Mouse (Mus musculus) liver, embryonic 14.5 days (tissue): ENCODE data around the gene Mstn. TPM values are rescaled to one million over a fixed set of nuclear protein-coding genes. Genes with fewer than 3 reads are reported as not detected.

Experiments
- ATAC-seq: fragments of 200-750 bp; cut with Nextera tagmentation; 2 replicates; pipeline ENCODE4 v1.8.0; 2017; ENCODE audit warnings: moderate number of reproducible peaks, mild to moderate bottlenecking, moderate library complexity; ENCODE audit not compliant: insufficient read depth
- DNase-seq, 3 experiments: peaks; one replicate each; pipeline ENCODE4 v3.0.0-alpha.2; 2012 to 2013; ENCODE audit warnings: low read depth in 3 of 3, low spot score in 3 of 3
- H3K27ac ChIP-seq: fragments of 300-500 bp; sonication (generic); 2 replicates; pipeline ENCODE4 v1.5.1; 2014; ENCODE audit warnings: moderate library complexity, mild to moderate bottlenecking, control low read depth, inconsistent platforms
- H3K27me3 ChIP-seq: fragments of 300-500 bp; sonication (generic); 2 replicates; pipeline ENCODE4 v1.6.1; 2014; ENCODE audit warnings: mild to moderate bottlenecking, low read length, moderate library complexity; ENCODE audit not compliant: control insufficient read depth, insufficient read depth
- H3K36me3 ChIP-seq: fragments of 300-500 bp; sonication (generic); replicated peaks from 2 replicates; pipeline ENCODE4 v1.6.1; 2014; ENCODE audit warnings: low read depth; ENCODE audit not compliant: control insufficient read depth, insufficient read depth
- H3K4me1 ChIP-seq, 2 experiments: fragments of 200-500 bp in 1 of 2; fragments of 300-500 bp in 1 of 2; sonication (generic) in 1 of 2; replicated peaks; 2 replicates each; pipeline ENCODE4 v1.6.1; 2012 to 2014; ENCODE audit warnings: antibody characterized with exemption in 1 of 2, inconsistent platforms in 1 of 2, low read length in 1 of 2; ENCODE audit not compliant: control insufficient read depth in 2 of 2, insufficient read depth in 2 of 2
- H3K4me2 ChIP-seq: fragments of 300-500 bp; sonication (generic); 2 replicates; pipeline ENCODE4 v1.6.1; 2014; ENCODE audit warnings: low read depth, mild to moderate bottlenecking, control low read depth, moderate library complexity
- H3K4me3 ChIP-seq, 2 experiments: fragments of 200-500 bp in 1 of 2; fragments of 300-500 bp in 1 of 2; sonication (generic) in 1 of 2; 2 replicates each; pipeline ENCODE4 v1.5.1; 2012 to 2014; ENCODE audit warnings: low read depth in 2 of 2, low read length in 2 of 2, mild to moderate bottlenecking in 2 of 2, control low read depth in 1 of 2, inconsistent platforms in 1 of 2, moderate library complexity in 1 of 2; ENCODE audit not compliant: insufficient read depth in 1 of 2
- H3K9ac ChIP-seq: fragments of 300-500 bp; sonication (generic); replicated peaks from 2 replicates; pipeline ENCODE4 v1.6.1; 2014; ENCODE audit warnings: mild to moderate bottlenecking, control low read depth, moderate library complexity
- H3K9me3 ChIP-seq: fragments of 300-500 bp; sonication (generic); 2 replicates; pipeline ENCODE4 v1.6.1; 2016; ENCODE audit warnings: low read length, mixed read lengths; ENCODE audit not compliant: control insufficient read depth
- CTCF ChIP-seq: IDR thresholded peaks from 2 replicates; pipeline ENCODE4 v1.5.1; 2016; ENCODE audit warnings: antibody characterized with exemption, low read depth, control low read depth
- EP300 ChIP-seq: IDR thresholded peaks from 2 replicates; pipeline ENCODE4 v1.6.1; 2016; ENCODE audit warnings: antibody characterized with exemption, low read depth
- WGBS: fragments of 180-500 bp; shearing (Covaris S2); extraction: QIAGEN DNeasy Blood & Tissue Kit; methylation state at CpG from one replicate; pipeline ENCODE4 v1.1.7; 2014; ENCODE audit not compliant: insufficient replicate concordance; 5-methylcytosine and 5-hydroxymethylcytosine counted together
- polyA plus RNA-seq, 2 experiments: library from polyadenylated mRNA; depleted of rRNA in 1 of 2; stranded (reverse) in 1 of 2; unstranded in 1 of 2; fragments of >200 nt; fragmentation: Nextera tagmentation in 1 of 2; extraction: Ambion mirVana in 1 of 2; gene quantifications; 2 replicates each; pipeline versions ENCODE4 v1.2.1 to v1.2.3; 2012 to 2014

The Mstn gene
- polyA plus RNA-seq, 2 experiments = 0.02 TPM; not detected in 1

DNA sequence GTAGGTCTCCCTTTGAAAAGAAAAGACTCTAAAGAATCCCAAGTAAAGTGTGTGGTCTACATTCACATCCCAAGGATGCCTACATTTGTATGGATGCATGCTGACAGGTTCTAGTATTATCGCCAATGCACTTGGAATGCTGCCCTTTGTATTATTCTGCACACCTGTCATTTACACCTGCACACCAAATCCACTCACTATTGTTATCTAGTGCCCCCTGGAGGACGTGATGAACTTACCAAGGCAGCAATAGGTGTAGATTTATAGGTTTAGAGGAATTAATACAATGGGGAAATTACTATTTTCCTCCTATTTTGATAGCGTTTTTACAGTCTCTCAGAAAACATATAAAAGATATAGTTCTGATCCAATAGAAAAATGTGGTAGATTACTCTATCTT is 31.7 kb downstream of the Mstn start:
- ATAC-seq (no peak), DNase-seq (no peak)
- Histone ChIP-seq H3K4me3 (no peak overlapping the region), H3K9me3 (no peaks in the 10 kb centered on the region), H3K4me1 (no peaks in the 10 kb centered on the region), H3K4me2 (no peak overlapping the region), H3K36me3 (no peaks in the 10 kb centered on the region), H3K27me3 (no peaks in the 10 kb centered on the region), H3K9ac (no peak overlapping the region), H3K27ac (no peak overlapping the region)
- peak; percentile 39; the same call in 1 of the 2 replicates for TF ChIP-seq CTCF
- TF ChIP-seq EP300 = no peak
- WGBS = 20% methylated on average over 3 of the region's 3 CpGs

DNA sequence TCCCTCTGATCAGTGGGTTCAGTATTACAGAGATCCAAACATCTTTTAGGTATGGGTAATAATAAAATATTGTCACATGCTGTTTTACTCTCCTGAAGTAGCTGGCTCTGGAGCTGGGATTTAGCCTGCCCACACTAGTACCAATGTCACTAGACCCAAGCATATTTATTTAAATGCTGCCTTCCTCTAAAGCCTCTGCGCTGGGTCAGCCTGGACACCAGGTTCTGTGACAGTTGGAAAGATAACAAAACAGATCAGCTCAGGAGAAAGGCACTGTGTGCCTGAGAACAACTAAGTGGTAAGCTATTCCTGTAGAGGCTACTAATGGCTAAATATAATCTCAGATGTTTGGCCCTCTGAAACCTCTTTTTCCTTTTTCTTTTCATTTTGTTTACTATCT is 49.1 kb downstream of the Mstn start:
- WGBS = 46% methylated on average over 1 of the region's 1 CpGs
- Histone ChIP-seq H3K4me2 (no peak overlapping the region), H3K36me3 (no peaks in the 10 kb centered on the region), H3K4me1 (no peaks in the 10 kb centered on the region), H3K9me3 (no peaks in the 10 kb centered on the region), H3K27ac (no peak overlapping the region), H3K9ac (no peak overlapping the region), H3K27me3 (no peaks in the 10 kb centered on the region), H3K4me3 (no peak overlapping the region)
- no peak for ATAC-seq
- TF ChIP-seq EP300 = no peak
- no peak for TF ChIP-seq CTCF
- no peak for DNase-seq

Other genes with a start within 250 kb of the Mstn start
- gene Inpp1, start 244.0 kb upstream of the Mstn start, polyA plus RNA-seq (2012; rRNA removed) = 1.3 and 1.5 TPM in 2 replicates
- 1.7 and 1.9 TPM in 2 replicates for gene Inpp1, start 244.0 kb upstream of the Mstn start, polyA plus RNA-seq (2014; fragmentation: Nextera tagmentation; extraction: Ambion mirVana)
- gene Hibch, start 216.7 kb upstream of the Mstn start, polyA plus RNA-seq (2012; rRNA removed) = 7.2 and 10.4 TPM in 2 replicates
- 18.5 and 19.0 TPM in 2 replicates for gene Hibch, start 216.7 kb upstream of the Mstn start, polyA plus RNA-seq (2014; fragmentation: Nextera tagmentation; extraction: Ambion mirVana)
- 1.8 and 2.0 TPM in 2 replicates for gene 1700019D03Rik, start 41.5 kb upstream of the Mstn start, polyA plus RNA-seq (2012; rRNA removed)
- gene 1700019D03Rik, start 41.5 kb upstream of the Mstn start, polyA plus RNA-seq (2014; fragmentation: Nextera tagmentation; extraction: Ambion mirVana) = 8.2 and 8.4 TPM in 2 replicates
- gene 1700019A02Rik, start 126.0 kb downstream of the Mstn start, polyA plus RNA-seq (2012; rRNA removed) = not detected in 2 replicates
- not detected in 2 replicates for gene 1700019A02Rik, start 126.0 kb downstream of the Mstn start, polyA plus RNA-seq (2014; fragmentation: Nextera tagmentation; extraction: Ambion mirVana)
- 1.8 and 3.1 TPM in 2 replicates for gene Pms1, start 235.4 kb downstream of the Mstn start, polyA plus RNA-seq (2012; rRNA removed)
- 7.8 and 8.2 TPM in 2 replicates for gene Pms1, start 235.4 kb downstream of the Mstn start, polyA plus RNA-seq (2014; fragmentation: Nextera tagmentation; extraction: Ambion mirVana)
- gene Ormdl1, start 235.5 kb downstream of the Mstn start, polyA plus RNA-seq (2012; rRNA removed) = 8.1 and 13.7 TPM in 2 replicates
- gene Ormdl1, start 235.5 kb downstream of the Mstn start, polyA plus RNA-seq (2014; fragmentation: Nextera tagmentation; extraction: Ambion mirVana) = 34.1 and 35.0 TPM in 2 replicates
- not detected in 2 replicates for gene Gm28778, start 235.5 kb downstream of the Mstn start, polyA plus RNA-seq (2012; rRNA removed)
- not detected in 2 replicates for gene Gm28778, start 235.5 kb downstream of the Mstn start, polyA plus RNA-seq (2014; fragmentation: Nextera tagmentation; extraction: Ambion mirVana)